Mouse (Mus musculus): ENCODE data around the gene Smarce1.
A peak's percentile ranks its signal among the peaks of the same experiment; 100 is the strongest.
"Not testable (repeated sequence)": the region's sequence is repeated elsewhere in the genome, so short reads cannot be mapped to it uniquely, and the experiment has no call there.

Smarce1 gene

DNA sequence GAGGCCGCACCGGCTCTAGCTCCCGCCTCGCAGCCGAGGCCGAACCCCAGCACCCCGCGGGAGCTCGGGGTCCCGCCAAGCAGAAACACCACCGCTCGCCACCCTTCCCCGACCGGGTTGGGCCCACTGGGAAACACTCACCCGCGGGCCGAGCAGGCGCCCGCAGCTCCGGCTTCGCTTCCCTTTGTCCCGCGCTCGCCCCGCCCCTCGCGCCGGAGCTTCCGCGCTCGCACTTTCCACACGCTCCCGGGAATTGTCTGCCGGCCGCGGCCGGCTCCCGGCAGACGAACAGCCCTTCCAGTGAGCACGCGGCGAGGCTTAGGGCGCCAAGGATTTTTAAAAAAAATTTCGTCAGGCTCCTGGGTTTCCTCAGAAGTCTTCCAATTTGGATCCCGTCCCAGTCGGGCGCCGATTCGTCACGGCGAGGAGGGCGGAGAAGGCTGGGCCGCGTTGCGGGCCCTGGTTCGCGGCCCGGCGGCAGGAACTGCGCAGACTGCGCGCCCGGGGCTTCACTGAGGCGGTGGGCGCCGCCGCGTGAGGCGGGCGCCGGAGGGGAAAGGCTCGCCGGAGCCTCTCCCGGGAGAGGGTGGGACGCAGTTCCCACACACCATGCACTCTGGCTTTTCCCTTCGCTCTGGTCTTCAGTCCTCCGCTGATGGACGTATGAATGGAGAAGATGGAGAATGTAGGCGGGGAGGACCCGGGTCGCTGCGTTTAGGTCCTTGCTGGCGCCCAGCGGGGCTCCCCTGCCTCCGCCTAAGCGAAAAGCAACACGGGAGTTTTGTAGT, at the start of gene Smarce1:
Gene Smarce1, minus strand, starts transcription at position 757 of the 788 bp plus-strand sequence.
- DNase-seq = peak; percentile 88 to 92

DNA sequence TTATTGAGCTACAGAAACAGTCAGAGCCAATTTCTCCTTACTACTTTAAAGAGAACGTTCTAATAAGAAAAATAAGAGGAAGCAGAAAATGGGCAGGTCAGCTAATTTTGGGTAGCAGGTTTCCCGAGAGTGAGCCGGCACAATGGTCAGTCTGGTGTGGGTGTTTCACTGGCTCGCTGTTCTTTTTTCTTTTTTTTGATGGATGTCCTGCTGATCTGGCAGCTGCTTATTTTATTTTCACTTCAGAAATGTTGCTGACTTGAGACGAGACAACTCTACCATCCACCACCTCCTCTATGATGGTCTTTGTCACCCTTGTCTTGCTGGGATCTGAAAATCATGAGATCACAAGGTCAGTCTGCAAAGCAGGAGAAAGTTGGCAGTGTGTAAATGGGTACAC, 49.2 kb upstream of the Smarce1 start:
- DNase-seq = no peak

DNA sequence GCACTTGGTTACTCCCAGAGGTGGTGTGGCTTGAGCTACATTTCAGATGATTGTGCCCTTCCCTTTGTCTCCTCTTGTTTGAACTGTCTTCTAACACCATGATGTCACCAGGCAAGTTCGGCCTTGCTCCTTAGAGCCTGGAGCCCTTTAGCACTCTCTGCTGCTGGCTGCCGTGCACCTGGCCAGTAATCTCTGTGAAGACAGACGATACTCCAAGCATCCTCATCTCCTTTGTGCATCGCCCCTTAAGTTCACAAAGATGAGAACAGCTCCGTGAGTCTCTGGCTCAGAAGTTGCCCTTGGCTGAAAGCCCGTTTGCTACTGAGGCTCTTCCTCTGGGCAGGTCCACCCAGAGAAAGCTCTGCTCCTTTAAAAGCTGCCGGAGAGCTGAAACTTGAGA, 46.0 kb upstream of the Smarce1 start:
- no peak for DNase-seq

GRCm38 (mm10) chr11:99275624-99276023, 44.8 kb upstream of the Smarce1 start:
- no peak for DNase-seq

- DNase-seq = no peak
Measured at GRCm38 (mm10) chr11:99272721-99273120, 41.9 kb upstream of the Smarce1 start.

DNA sequence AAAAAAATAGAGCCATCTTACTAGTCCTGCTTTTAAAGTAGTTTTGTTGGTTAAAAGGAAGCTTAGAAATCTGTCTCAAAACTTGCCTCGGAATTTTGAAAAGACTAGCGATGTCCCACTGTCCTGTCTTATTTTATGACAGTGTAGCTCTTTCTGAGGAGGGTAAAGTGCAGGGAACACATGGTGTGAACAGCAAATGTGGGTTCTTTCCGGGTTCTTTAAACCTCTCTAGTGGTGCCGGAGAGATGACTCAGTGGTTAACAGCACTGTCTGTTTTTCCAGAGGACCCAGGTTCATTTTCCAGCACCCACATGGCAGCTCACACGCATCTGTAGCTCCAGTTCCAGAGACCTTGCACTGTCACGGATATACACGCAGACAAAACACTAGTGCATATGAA, 38.4 kb upstream of the Smarce1 start:
- no peak for DNase-seq

- DNase-seq = peak; percentile 12 to 35
Measured at GRCm38 (mm10) chr11:99265796-99266195, 35.0 kb upstream of the Smarce1 start.

DNA sequence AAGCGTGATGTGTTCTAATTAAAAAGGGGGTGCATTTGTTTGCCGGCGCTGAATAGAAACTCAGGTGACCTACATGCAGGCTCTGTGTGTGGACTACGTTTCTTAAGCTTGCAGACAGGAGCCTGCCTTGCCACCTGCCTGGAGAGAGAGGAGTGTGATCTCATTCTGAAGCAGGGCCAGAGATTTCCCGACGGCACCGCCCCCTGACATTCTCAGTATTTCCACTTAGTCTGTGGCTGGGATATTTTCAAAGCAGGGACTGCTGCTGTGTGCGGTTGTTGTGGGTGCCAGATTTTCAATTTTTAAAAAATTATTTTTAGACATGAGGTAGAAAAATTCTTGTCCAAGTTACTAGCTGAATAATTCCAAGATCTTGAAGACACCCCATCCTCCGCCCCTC, 34.4 kb upstream of the Smarce1 start:
- DNase-seq = peak in 1 of 2 experiments; percentile 34

DNA sequence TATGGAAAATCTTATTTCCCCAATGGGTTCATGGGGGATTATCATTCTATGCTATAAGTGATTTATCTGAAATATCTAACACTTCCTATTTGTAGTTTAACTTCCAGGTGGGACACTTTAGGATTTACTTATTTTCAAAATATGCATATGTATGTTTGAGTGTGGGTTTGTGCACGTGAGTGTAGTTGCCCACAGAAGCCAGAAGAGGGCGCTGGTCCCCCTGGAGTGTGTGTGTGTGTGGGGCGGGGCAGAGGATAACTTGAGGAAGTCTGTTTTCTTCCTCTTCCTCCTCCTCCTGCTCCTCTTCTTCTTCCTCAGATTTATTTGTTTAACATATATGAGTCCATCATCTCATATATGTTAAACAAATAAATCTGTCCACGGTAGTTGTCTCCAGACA, 25.4 kb upstream of the Smarce1 start:
- DNase-seq = no peak

DNA sequence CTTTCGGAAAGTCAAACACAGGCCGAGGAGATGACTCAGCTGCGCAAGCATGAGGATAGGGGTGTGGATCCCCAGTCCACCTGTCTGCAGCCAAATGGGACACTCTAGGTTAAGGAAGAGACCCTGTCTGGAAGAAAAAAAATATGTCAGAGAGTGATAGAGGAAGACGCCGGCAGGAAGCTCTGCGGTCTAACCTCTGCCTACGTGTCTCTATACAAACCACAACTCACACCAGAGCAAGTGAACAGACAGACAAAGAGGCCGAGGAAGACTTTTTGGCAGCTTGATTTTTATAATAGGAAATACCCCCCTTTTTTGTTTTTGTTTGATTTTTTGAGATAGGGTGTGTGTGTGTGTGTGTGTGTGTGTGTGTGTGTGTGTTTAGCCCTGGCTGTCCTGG, 24.5 kb upstream of the Smarce1 start:
- DNase-seq = no peak

GRCm38 (mm10) chr11:99253893-99254292, 23.1 kb upstream of the Smarce1 start:
- DNase-seq = no peak

- no peak for DNase-seq
Measured at GRCm38 (mm10) chr11:99252671-99253070, 21.9 kb upstream of the Smarce1 start.

- DNase-seq = no peak
Measured at GRCm38 (mm10) chr11:99250666-99251065, 19.8 kb upstream of the Smarce1 start.

- DNase-seq = no peak
Measured at GRCm38 (mm10) chr11:99250241-99250640, 19.4 kb upstream of the Smarce1 start.

GRCm38 (mm10) chr11:99249115-99249514, 18.3 kb upstream of the Smarce1 start:
- peak; percentile 50 to 56 for DNase-seq

- no peak for DNase-seq
Measured at GRCm38 (mm10) chr11:99247916-99248315, 17.1 kb upstream of the Smarce1 start.

DNA sequence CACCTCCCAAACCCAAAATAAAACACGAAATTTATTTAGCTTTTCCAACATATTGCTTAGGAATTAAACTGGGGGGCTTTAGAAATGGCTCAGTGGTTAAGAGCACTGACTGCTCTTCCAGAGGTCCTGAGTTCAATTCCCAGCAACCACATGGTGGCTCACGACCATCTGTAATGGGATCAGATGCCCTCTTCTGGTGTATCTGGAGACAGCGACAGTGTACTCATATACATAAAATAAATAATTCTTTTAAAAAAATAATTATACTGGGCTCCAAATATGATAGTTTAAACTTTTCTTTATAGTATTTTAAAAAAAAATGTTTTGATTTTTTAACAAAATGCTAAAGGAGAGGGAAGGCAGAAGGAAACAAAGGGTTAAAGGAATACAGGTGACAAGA, 13.7 kb upstream of the Smarce1 start:
- DNase-seq = not testable (repeated sequence)

GRCm38 (mm10) chr11:99243820-99244374, 13.1 kb upstream of the Smarce1 start, which contains the start of gene Krt222:
Gene Krt222, minus strand, starts transcription at chr11:99244085.
- peak; percentile 30 to 38 for DNase-seq

DNA sequence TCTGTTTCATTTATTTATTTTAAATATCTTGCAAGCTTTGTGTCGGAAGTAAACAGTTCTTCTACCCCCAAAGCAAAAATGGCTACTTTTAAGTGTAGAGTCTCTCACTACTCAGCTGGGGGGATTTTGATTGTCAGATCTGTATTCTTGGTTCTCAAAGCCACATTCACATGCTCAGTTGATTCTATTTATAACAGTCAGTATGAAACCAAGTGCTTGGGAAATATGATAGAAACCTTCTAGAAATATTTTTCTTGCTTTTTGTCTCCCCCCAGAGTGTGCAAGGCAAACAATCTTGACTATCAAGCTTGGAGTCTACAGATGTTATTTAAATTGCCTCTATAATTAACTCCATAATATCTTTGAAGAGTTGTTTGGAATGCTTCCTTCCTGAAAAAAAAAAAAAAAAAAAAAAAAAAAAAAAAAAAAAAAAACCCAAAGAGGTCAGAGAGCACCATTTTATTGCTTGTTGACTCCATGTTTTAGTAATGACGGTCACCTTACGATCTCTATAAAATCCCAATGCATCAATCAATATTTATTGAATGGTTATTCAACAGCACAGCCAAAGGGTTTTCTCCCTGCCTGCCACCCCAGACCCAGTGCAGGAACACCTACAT, 12.5 kb upstream of the Smarce1 start:
- no peak for DNase-seq

DNA sequence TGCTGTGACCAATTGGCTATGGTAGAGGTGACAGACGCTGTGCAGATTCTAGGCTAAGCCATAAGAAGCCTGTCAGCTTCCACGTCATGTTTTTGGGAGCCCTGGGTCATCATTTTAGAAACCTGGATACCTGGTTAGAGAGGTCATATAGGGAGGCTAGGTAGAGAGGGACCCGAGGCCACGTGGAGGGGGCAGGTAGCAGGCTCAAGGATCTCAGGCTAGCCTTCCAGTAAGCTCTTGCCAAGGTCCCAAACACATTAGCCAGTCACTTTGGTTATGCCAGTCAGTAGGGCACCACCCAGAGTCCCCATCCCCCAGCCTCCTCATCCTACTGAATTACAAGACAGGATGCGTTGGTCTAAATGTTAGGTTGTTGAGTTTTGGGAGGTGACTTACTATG, 11.2 kb upstream of the Smarce1 start:
- no peak for DNase-seq

- DNase-seq = peak in 1 of 2 experiments; percentile 8
Measured at GRCm38 (mm10) chr11:99238468-99238867, 7.7 kb upstream of the Smarce1 start.

DNA sequence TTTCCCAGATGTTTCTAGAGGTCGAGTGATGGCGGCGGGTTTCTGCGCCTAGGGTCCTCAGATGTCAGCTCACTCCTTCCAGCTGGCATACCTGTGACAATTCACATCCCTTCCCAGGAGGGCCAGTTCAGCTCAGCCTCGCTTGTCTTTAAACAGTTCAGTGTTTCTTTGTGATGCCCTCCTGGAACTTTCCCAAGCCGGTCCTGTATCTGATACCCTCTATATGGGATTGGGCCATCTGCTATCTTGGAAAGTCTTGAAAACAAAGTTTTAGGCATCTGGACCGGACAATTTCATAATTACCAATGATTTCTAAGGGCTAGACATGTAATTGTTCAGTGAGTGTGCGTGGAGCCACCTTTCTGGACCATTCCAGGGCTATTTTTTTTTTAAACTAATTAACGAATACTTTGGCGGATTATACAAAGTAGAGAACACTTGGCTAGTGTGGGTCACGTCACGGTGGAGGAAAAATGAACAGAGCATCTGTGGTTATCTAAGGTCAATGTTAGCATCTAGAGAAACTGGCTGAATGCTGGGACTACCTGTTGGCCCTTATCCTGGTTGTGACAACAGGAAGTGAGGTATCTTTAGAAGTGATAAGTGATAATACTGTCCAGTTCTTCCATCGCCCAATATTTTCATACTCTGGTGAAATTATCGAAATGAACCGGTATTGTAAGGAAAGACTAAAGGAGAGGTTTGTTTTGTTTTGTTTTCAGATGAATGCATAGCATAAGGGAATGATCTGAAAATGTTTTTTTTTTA, 416 bp upstream of the Smarce1 start:
- no peak for DNase-seq

DNA sequence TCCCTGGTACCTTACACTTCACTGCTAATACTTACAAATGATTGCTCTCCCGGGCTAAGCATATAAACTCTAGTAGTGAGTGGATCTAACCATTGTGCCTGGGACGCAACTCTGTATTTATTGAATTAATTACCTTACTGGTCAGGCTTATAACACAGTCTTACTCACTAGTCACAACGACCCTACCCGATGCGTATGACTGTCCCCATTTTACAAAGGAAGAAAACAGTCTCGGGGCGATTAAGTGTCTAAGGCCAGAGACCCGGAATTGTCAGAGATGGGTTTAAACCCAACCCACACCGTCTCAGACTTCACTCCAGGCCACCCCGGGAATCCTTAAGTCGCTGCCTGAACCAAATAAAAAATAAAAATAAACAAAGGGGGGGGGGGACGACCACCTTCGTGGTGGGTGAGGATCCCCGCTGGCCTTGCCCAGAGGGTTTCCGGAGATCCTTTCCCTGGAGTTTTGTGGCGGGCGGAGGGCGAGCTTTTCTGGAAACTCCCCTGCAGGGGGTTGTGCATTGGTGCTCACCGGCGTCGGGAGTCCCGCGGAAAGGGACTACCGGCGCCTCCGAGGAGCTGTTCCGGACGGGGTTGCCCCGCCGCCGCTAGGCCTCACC, 1.1 kb downstream of the Smarce1 start:
- DNase-seq = no peak

All from kidney, postnatal 4 days (tissue).